Mouse (Mus musculus) lung, postnatal 0 days (tissue): ENCODE data around the gene Gng3.

Experiments
- CTCF ChIP-seq: IDR thresholded peaks from 2 replicates; pipeline ENCODE4 v1.5.1; 2016; ENCODE audit warnings: antibody characterized with exemption, mild to moderate bottlenecking
- EP300 ChIP-seq: IDR thresholded peaks from 2 replicates; pipeline ENCODE4 v1.6.1; 2016; ENCODE audit warnings: antibody characterized with exemption, mild to moderate bottlenecking, control low read depth

- no peak for TF ChIP-seq EP300
- no peak for TF ChIP-seq CTCF
These were observed 16.3 kb downstream of the Gng3 start for GRCm38 (mm10) chr19:8822696-8823095.
